Mouse (Mus musculus) hindbrain, embryonic 14.5 days (tissue): Measurements from ENCODE around the gene Gm17455. TPM values are rescaled to one million over a fixed set of nuclear protein-coding genes. Genes with fewer than 3 reads are reported as not detected.

ENCODE experiments used
- ATAC-seq: fragments of 200-750 bp; cut with Nextera tagmentation; 2 replicates; pipeline ENCODE4 v1.8.0; 2017; ENCODE audit warnings: moderate number of reproducible peaks, mild to moderate bottlenecking, moderate TSS enrichment, moderate library complexity; ENCODE audit not compliant: low FRiP score
- DNase-seq: peaks from one replicate; pipeline ENCODE4 v3.0.0-alpha.2; 2015; ENCODE audit warnings: low spot score
- H3K27ac ChIP-seq: fragments of 300-500 bp; sonication (generic); 2 replicates; pipeline ENCODE4 v1.5.1; 2014; ENCODE audit warnings: mild to moderate bottlenecking, moderate library complexity
- H3K27me3 ChIP-seq: fragments of 300-500 bp; sonication (generic); 2 replicates; pipeline ENCODE4 v1.6.1; 2014; ENCODE audit warnings: mild to moderate bottlenecking, low read length, mixed read lengths; ENCODE audit not compliant: control insufficient read depth, insufficient read depth
- H3K36me3 ChIP-seq: fragments of 300-500 bp; sonication (generic); replicated peaks from 2 replicates; pipeline ENCODE4 v1.6.1; 2014; ENCODE audit not compliant: control insufficient read depth, insufficient read depth
- H3K4me1 ChIP-seq: fragments of 300-500 bp; sonication (generic); replicated peaks from 2 replicates; pipeline ENCODE4 v1.6.1; 2014; ENCODE audit warnings: antibody characterized with exemption, low read length, mixed read lengths; ENCODE audit not compliant: control insufficient read depth, insufficient read depth
- H3K4me2 ChIP-seq: fragments of 300-500 bp; sonication (generic); replicated peaks from 2 replicates; pipeline ENCODE4 v1.6.1; 2014; ENCODE audit warnings: mild to moderate bottlenecking, moderate library complexity
- H3K4me3 ChIP-seq: fragments of 300-500 bp; sonication (generic); replicated peaks from 2 replicates; pipeline ENCODE4 v1.5.1; 2014; ENCODE audit warnings: mild to moderate bottlenecking, low read length
- H3K9ac ChIP-seq: fragments of 300-500 bp; sonication (generic); 2 replicates; pipeline ENCODE4 v1.6.1; 2014
- H3K9me3 ChIP-seq: fragments of 300-500 bp; sonication (generic); 2 replicates; pipeline ENCODE4 v1.6.1; 2016; ENCODE audit warnings: low read length; ENCODE audit not compliant: control insufficient read depth
- WGBS: fragments of 180-500 bp; shearing (Covaris S2); extraction: QIAGEN DNeasy Blood & Tissue Kit; methylation state at CpG from one replicate; pipeline ENCODE4 v1.1.7; 2014; 5-methylcytosine and 5-hydroxymethylcytosine counted together
- polyA plus RNA-seq: library from polyadenylated mRNA; unstranded; fragments of >200 nt; fragmentation: Nextera tagmentation; extraction: Ambion mirVana; gene quantifications from 2 replicates; pipeline ENCODE4 v1.2.1, GENCODE M21; 2014

Gene Gm17455
- polyA plus RNA-seq, 1 experiment from 2014 or later = 18.2 TPM

- Histone ChIP-seq H3K27ac (no peak overlapping the region), H3K4me2 (no peak overlapping the region), H3K27me3 (no peaks in the 10 kb centered on the region), H3K4me1 (0 out of 2 replicates have a peak, but pooled peaks cover under 1% of the 10 kb centered on the region), H3K4me3 (no peak overlapping the region), H3K36me3 (no peaks in the 10 kb centered on the region), H3K9ac (no peak overlapping the region), H3K9me3 (no peaks in the 10 kb centered on the region)
- no peak for ATAC-seq
- 60% methylated on average over 9 of the region's 9 CpGs for WGBS
- no peak for DNase-seq
Observed at GRCm38 (mm10) chr10:60389447-60389865, 10.1 kb upstream of the Gm17455 start.

- WGBS = 26% methylated on average over 6 of the region's 6 CpGs
- Histone ChIP-seq H3K4me2 (no peak overlapping the region), H3K4me3 (no peak overlapping the region), H3K36me3 (no peaks in the 10 kb centered on the region), H3K27me3 (no peaks in the 10 kb centered on the region), H3K9ac (no peak overlapping the region), H3K4me1 (0 out of 2 replicates have a peak, but pooled peaks cover 8% of the 10 kb centered on the region), H3K9me3 (no peaks in the 10 kb centered on the region), H3K27ac (no peak overlapping the region)
- no peak for ATAC-seq
- DNase-seq = no peak
Observed at GRCm38 (mm10) chr10:60390177-60390903, 9.2 kb upstream of the Gm17455 start.

GRCm38 (mm10) chr10:60390904-60391420, 8.6 kb upstream of the Gm17455 start:
- no peak for DNase-seq
- no peaks in the 10 kb centered on the region for H3K27me3 ChIP-seq
- no peak overlapping the region for H3K4me2 ChIP-seq
- WGBS = 61% methylated on average over 5 of the region's 5 CpGs
- H3K27ac ChIP-seq = no peak overlapping the region
- no peak overlapping the region for H3K4me3 ChIP-seq
- ATAC-seq = no peak
- no peaks in the 10 kb centered on the region for H3K9me3 ChIP-seq
- H3K4me1 ChIP-seq = 0 out of 2 replicates have a peak, but pooled peaks cover 8% of the 10 kb centered on the region
- H3K36me3 ChIP-seq = no peaks in the 10 kb centered on the region
- no peak overlapping the region for H3K9ac ChIP-seq

DNA sequence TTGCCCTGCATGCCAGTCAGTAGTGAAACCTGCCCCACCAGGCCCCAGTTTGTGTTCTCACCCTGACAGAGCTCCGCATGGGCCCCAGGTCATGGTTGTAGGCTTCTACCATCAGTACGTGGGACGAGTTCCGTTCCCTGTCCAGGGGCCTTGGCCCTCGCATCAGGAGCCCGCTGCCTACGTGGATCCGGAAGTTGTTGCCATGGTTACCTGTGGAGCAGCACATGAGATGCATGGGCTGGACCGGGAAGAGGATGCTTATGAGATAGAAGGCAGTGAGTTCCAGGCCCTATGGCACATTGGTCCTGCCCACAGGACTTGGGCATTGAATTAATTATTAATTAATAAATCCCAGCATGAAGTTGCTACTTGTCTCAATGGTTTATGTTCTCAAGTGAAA, 7.9 kb upstream of the Gm17455 start:
- H3K4me1 ChIP-seq = 0 out of 2 replicates have a peak, but pooled peaks cover 8% of the 10 kb centered on the region
- H3K4me2 ChIP-seq = no peak overlapping the region
- H3K4me3 ChIP-seq = no peak overlapping the region
- no peak overlapping the region for H3K27ac ChIP-seq
- ATAC-seq (no peak), DNase-seq (no peak)
- H3K9ac ChIP-seq = no peak overlapping the region
- no peaks in the 10 kb centered on the region for H3K36me3 ChIP-seq
- H3K9me3 ChIP-seq = no peaks in the 10 kb centered on the region
- 71% methylated on average over 9 of the region's 9 CpGs for WGBS
- H3K27me3 ChIP-seq = no peaks in the 10 kb centered on the region

- Histone ChIP-seq H3K27me3 (no peaks in the 10 kb centered on the region), H3K9me3 (no peaks in the 10 kb centered on the region), H3K4me1 (0 out of 2 replicates have a peak, but pooled peaks cover 12% of the 10 kb centered on the region), H3K4me2 (no peak overlapping the region), H3K9ac (no peak overlapping the region), H3K27ac (no peak overlapping the region), H3K4me3 (no peak overlapping the region), H3K36me3 (no peaks in the 10 kb centered on the region)
- no peak for ATAC-seq
- DNase-seq = no peak
- 58% methylated on average over 7 of the region's 7 CpGs for WGBS
Observed at GRCm38 (mm10) chr10:60394936-60395335, 4.6 kb upstream of the Gm17455 start.

GRCm38 (mm10) chr10:60395605-60396004, 3.9 kb upstream of the Gm17455 start:
- Histone ChIP-seq H3K27ac (no peak overlapping the region), H3K4me3 (no peak overlapping the region), H3K4me2 (no peak overlapping the region), H3K36me3 (no peaks in the 10 kb centered on the region), H3K27me3 (no peaks in the 10 kb centered on the region), H3K4me1 (0 out of 2 replicates have a peak, but pooled peaks cover 15% of the 10 kb centered on the region), H3K9ac (no peak overlapping the region), H3K9me3 (no peaks in the 10 kb centered on the region)
- ATAC-seq (no peak), DNase-seq (no peak)
- WGBS = 75% methylated on average over 5 of the region's 5 CpGs

- Histone ChIP-seq H3K36me3 (no peaks in the 10 kb centered on the region), H3K9me3 (no peaks in the 10 kb centered on the region), H3K4me3 (no peak overlapping the region), H3K4me1 (0 out of 2 replicates have a peak, but pooled peaks cover 15% of the 10 kb centered on the region), H3K9ac (no peak overlapping the region), H3K27ac (no peak overlapping the region), H3K27me3 (no peaks in the 10 kb centered on the region), H3K4me2 (no peak overlapping the region)
- 88% methylated on average over 10 of the region's 10 CpGs for whole genome bisulfite sequencing
- DNase-seq (no peak), ATAC-seq (no peak)
Observed at GRCm38 (mm10) chr10:60398051-60398814, 1.3 kb upstream of the Gm17455 start.

GRCm38 (mm10) chr10:60400507-60401295, 1.2 kb downstream of the Gm17455 start:
- Histone ChIP-seq H3K36me3 (no peaks in the 10 kb centered on the region), H3K4me3 (no peak overlapping the region), H3K4me1 (0 out of 2 replicates have a peak, but pooled peaks cover 7% of the 10 kb centered on the region), H3K4me2 (peak overlapping the region; percentile 24), H3K27me3 (no peaks in the 10 kb centered on the region), H3K27ac (peak overlapping the region; percentile 56; the same call in 1 of the 2 replicates), H3K9me3 (no peaks in the 10 kb centered on the region), H3K9ac (peak overlapping the region; percentile 39; the same call in 1 of the 2 replicates)
- WGBS = 74% methylated on average over 11 of the region's 11 CpGs
- no peak for ATAC-seq
- no peak for DNase-seq
